Mouse (Mus musculus) gastrocnemius, adult 2 months (tissue): ENCODE measurements around the gene F830045P16Rik. TPM values are rescaled to one million over a fixed set of nuclear protein-coding genes. Genes with fewer than 3 reads are reported as not detected.

Source experiments
- DNase-seq: peaks from one replicate; pipeline ENCODE4 v3.0.0; 2022
- H3K27ac ChIP-seq: fragments of 200-600 bp; 2 replicates; pipeline ENCODE4 v1.8.1; 2022; ENCODE audit warnings: mild to moderate bottlenecking
- H3K4me3 ChIP-seq: fragments of 200-600 bp; 2 replicates; pipeline ENCODE4 v1.8.1; 2022; ENCODE audit warnings: mild to moderate bottlenecking, moderate library complexity
- CTCF ChIP-seq: fragments of 200-600 bp; IDR thresholded peaks from 2 replicates; pipeline ENCODE4 v1.8.1; 2022; ENCODE audit warnings: antibody characterized with exemption, mild to moderate bottlenecking, moderate library complexity
- intact Hi-C: fragments of 180-260 bp; cut with DNase I; formaldehyde crosslinking; loops from one replicate; pipeline ENCODE4 v1.15.1; 2025
- total RNA-seq, 2 experiments: library from RNA; stranded (reverse); gene quantifications; 2 replicates each; pipeline ENCODE4 v1.2.3; 2021

Gene F830045P16Rik
- total RNA-seq, 2 experiments from 2014 or later, result not detected

DNA sequence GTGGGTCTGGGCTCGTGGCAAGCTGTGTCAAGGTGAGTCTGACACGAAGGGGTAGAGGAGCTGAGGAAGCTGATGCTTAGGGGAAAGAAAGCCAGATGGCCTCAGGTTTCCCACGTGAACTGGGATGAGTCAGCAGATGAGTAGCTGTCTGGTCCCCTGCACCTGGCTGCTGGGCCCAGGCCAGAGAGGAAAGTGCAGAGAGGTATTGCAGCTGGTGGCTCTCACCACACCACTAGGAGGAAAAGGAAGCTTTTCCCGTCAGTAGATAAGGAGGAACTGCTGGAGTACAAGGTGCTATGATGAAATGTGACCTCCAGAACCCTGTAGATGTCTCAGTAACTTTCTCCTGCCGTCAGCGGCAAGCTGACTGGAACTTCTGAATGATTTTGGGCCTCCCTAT, 122.9 kb downstream of the F830045P16Rik start:
- Histone ChIP-seq H3K27ac (no peak overlapping the region), H3K4me3 (no peak overlapping the region)
- intact Hi-C loops, result no loop called here
- DNase-seq, result no peak
- TF ChIP-seq CTCF, result no peak

DNA sequence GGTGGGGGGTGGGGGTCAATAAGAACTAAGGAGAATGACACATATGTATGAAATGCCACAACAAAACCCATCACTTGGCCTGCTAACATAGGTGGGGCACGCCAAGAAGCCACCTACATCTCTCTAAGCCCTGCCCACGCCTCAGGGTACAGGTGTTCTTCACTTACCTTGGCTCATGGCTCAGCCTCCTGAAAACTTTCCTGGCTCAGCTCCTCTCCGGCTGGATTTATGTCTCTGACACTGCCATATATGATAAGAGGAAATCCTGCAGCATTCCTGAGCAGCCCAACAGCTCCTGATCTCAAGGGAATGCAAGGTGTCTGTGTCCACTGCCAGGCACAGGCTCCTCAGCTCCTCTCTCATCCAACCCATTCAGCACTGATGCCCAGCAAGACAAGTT, 124.8 kb downstream of the F830045P16Rik start:
- no peak for TF ChIP-seq CTCF

DNA sequence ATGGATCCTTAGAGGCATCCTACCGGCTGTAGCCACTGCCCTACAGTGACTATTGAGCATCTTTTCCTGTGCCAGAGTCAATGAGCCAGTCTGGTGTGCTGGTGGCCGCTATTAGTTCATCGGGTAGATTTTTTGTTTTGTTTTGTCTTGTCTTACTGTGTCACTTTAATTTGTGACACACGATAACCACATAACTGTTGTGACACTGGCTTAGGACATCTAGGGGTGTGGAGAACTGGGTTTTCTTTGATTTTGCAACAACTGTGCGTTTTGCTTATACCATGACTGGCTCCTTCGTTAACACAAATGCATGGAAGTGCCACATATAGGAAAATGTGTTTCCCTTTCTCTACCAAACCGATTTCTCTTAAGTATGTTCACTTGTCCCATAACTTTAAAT, 126.1 kb downstream of the F830045P16Rik start:
- no peak overlapping the region for H3K27ac ChIP-seq
- intact Hi-C loops, result no loop called here
- TF ChIP-seq CTCF, result no peak

More for the DNA sequence above, 124.8 kb downstream of the F830045P16Rik start:
- Histone ChIP-seq H3K4me3 (no peak overlapping the region), H3K27ac (no peak overlapping the region)
- DNase-seq, result no peak
- intact Hi-C loops, result no loop called here

DNA sequence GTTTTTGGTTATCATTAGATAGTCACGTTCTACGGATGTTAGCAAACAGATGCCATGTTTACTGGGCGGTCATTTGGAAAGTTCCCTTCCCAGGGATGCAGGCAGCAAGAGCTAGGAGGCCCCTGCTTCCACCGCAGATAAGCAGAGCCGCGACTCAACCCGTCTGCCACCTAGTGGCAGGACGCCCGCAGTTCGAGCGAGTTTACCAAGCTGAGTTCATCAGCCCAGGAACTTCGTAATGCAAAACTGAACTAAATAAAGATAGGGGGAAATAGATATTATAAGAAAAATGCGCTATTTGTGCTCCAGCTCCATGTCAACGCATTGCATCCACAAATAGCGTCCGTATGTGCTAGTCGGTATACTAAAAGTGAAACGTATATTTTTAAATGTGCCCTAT, 127.9 kb downstream of the F830045P16Rik start:
- intact Hi-C loops, result loop anchor here (10.0 kb wide), 1 partner anchor 114 kb away; the partner anchor contains the start of gene Ckap2l
- H3K4me3 ChIP-seq, result peak overlapping the region; percentile 23; the same call in 1 of the 2 replicates
- peak; percentile 77 for DNase-seq
- no peak overlapping the region for H3K27ac ChIP-seq
- peak; percentile 78 for TF ChIP-seq CTCF

More for the DNA sequence above, 126.1 kb downstream of the F830045P16Rik start:
- no peak for DNase-seq
- no peak overlapping the region for H3K4me3 ChIP-seq

Other genes with a start within 250 kb of the F830045P16Rik start
- under 1 TPM in 1 of 2 experiments, not detected in 1; 0.06 TPM for gene Ckap2l, start 239.4 kb downstream of the F830045P16Rik start, total RNA-seq
- gene Il1a, start 226.6 kb downstream of the F830045P16Rik start, total RNA-seq, result not detected
- not detected for gene Il1b, start 165.5 kb downstream of the F830045P16Rik start, total RNA-seq
- gene Sirpa, start 56.2 kb upstream of the F830045P16Rik start, total RNA-seq, result 1 to 10 TPM; 5.0 to 7.4 TPM
- gene Pdyn, start 163.2 kb upstream of the F830045P16Rik start, total RNA-seq, result not detected